Mouse (Mus musculus): ENCODE measurements around the gene Btnl4.
"Not testable (repeated sequence)": the region's sequence is repeated elsewhere in the genome, so short reads cannot be mapped to it uniquely, and the experiment has no call there.

Btnl4 gene

GRCm38 (mm10) chr17:34477238-34478013, at the start of gene Btnl4:
Btnl4 (minus strand) TSS chr17:34477318.
- DNase-seq, result not testable (repeated sequence)

- no peak for DNase-seq
These were observed 41.9 kb upstream of the Btnl4 start for GRCm38 (mm10) chr17:34519001-34519400.

- DNase-seq, result not testable (repeated sequence)
These were observed 41.5 kb upstream of the Btnl4 start for GRCm38 (mm10) chr17:34518571-34518970.

GRCm38 (mm10) chr17:34517795-34518194, 40.7 kb upstream of the Btnl4 start:
- DNase-seq, result no peak

- no peak for DNase-seq
These were observed 40.1 kb upstream of the Btnl4 start, which contains the start of gene Btnl6 for GRCm38 (mm10) chr17:34517252-34517651. Btnl6 (minus strand) TSS chr17:34517352.

GRCm38 (mm10) chr17:34516514-34516913, 39.4 kb upstream of the Btnl4 start:
- no peak for DNase-seq

GRCm38 (mm10) chr17:34511723-34512122, 34.6 kb upstream of the Btnl4 start:
- not testable (repeated sequence) for DNase-seq

GRCm38 (mm10) chr17:34507591-34507990, 30.5 kb upstream of the Btnl4 start:
- no peak for DNase-seq

GRCm38 (mm10) chr17:34497726-34498125, 20.6 kb upstream of the Btnl4 start:
- DNase-seq, result not testable (repeated sequence)

- not testable (repeated sequence) for DNase-seq
These were observed 20.2 kb upstream of the Btnl4 start for GRCm38 (mm10) chr17:34497319-34497718.

GRCm38 (mm10) chr17:34496539-34496938, 19.4 kb upstream of the Btnl4 start:
- DNase-seq, result no peak

GRCm38 (mm10) chr17:34495156-34495555, 18.0 kb upstream of the Btnl4 start:
- DNase-seq, result not testable (repeated sequence)

GRCm38 (mm10) chr17:34492796-34493195, 15.7 kb upstream of the Btnl4 start:
- no peak for DNase-seq

- no peak for DNase-seq
These were observed 691 bp downstream of the Btnl4 start for GRCm38 (mm10) chr17:34476427-34476826.

GRCm38 (mm10) chr17:34475060-34475459, 2.1 kb downstream of the Btnl4 start:
- DNase-seq, result no peak

- DNase-seq, result no peak
These were observed 6.6 kb downstream of the Btnl4 start for GRCm38 (mm10) chr17:34470491-34470890.

GRCm38 (mm10) chr17:34465906-34466305, 11.2 kb downstream of the Btnl4 start:
- not testable (repeated sequence) for DNase-seq

GRCm38 (mm10) chr17:34459255-34459654, 17.9 kb downstream of the Btnl4 start:
- DNase-seq, result no peak

GRCm38 (mm10) chr17:34457668-34458067, 19.4 kb downstream of the Btnl4 start:
- DNase-seq, result no peak

- no peak for DNase-seq
These were observed 28.6 kb downstream of the Btnl4 start for GRCm38 (mm10) chr17:34448473-34449041.

- no peak for DNase-seq
These were observed 35.1 kb downstream of the Btnl4 start for GRCm38 (mm10) chr17:34441990-34442389.

GRCm38 (mm10) chr17:34439795-34440194, 37.3 kb downstream of the Btnl4 start:
- DNase-seq, result no peak

GRCm38 (mm10) chr17:34438588-34438987, 38.5 kb downstream of the Btnl4 start:
- DNase-seq, result no peak

- DNase-seq, result no peak
These were observed 39.5 kb downstream of the Btnl4 start for GRCm38 (mm10) chr17:34437606-34438005.
